Mouse (Mus musculus) layer of hippocampus, postnatal 25 days (tissue): Measurements from ENCODE around the gene Inpp5b. TPM values are rescaled to one million over a fixed set of nuclear protein-coding genes. Genes with fewer than 3 reads are reported as not detected.
A peak's percentile ranks its signal among the peaks of the same experiment; 100 is the strongest.

Source experiments
- DNase-seq, 2 experiments: peaks; one replicate each; pipeline ENCODE4 v3.0.0; 2022; ENCODE audit warnings: mixed read lengths in 2 of 2, low spot score in 1 of 2; ENCODE audit errors: extremely low spot score in 1 of 2
- total RNA-seq, 2 experiments: library from RNA; stranded (reverse); gene quantifications; 2 replicates each; pipeline ENCODE4 v1.2.3; 2021

Inpp5b gene
- total RNA-seq, 2 experiments from 2014 or later: 34.6 to 51.5 TPM

DNA sequence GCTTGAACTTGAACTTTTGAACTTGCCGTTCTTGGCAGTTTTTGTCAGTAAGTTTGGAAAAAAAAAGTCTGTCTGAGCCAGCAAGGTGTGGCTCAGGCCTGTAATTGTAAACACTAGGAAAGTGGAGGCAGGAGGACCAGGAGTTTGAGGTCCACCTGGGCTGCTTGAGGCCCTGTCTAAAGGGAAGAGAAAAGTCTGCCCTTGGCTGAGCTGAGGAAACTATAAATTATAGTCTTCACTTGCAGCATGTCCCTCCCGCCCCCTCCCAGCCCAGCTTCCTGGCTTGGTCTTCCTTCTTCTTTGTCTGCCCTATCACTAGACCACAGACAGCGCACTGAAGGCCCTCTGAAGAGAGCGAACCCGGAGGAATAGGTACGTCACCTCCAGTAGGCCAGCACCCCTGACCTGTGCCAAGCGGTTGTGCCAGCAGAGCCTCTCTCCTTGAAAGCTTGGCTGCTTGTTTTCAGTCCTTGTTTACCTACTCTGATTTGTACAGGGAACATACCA, 17.7 kb downstream of the Inpp5b start:
- no peak for DNase-seq

- no peak for DNase-seq
Measured at GRCm38 (mm10) chr4:124761201-124761600, 19.6 kb downstream of the Inpp5b start.

DNA sequence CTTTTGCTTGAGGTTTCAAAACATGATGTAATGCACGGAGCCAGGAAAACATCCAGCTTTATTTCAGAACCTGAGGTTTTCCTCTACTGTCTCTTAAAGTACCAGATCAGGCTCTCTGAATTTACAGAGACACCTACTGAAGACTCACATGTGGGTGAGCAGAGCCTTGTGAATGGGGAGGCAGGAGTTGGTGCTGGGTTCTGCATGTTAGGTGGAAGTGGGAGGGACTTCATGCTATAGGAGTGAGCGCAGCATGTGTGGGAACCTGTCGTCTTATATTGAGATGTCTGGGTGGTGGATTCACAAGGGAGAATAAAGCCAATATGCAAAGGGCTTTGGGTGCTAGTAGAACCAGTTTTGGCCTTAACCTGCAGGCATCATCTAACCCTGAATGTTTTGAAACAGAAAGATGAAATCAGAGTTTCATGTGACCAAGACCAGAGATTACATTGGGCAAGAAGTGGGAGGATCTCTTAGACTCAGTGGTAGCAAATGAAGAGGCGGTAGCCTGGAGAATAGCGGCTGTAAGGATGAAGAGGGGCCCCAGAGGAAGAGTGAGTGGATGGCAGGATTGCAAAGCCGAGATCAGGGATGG, 21.3 kb downstream of the Inpp5b start:
- no peak for DNase-seq

GRCm38 (mm10) chr4:124765802-124766565, 24.3 kb downstream of the Inpp5b start:
- no peak for DNase-seq

GRCm38 (mm10) chr4:124766566-124766940, 24.9 kb downstream of the Inpp5b start:
- DNase-seq: no peak

- DNase-seq: no peak
Measured at GRCm38 (mm10) chr4:124768963-124769591, 27.4 kb downstream of the Inpp5b start.

- no peak for DNase-seq
Measured at GRCm38 (mm10) chr4:124770624-124771023, 29.0 kb downstream of the Inpp5b start.

DNA sequence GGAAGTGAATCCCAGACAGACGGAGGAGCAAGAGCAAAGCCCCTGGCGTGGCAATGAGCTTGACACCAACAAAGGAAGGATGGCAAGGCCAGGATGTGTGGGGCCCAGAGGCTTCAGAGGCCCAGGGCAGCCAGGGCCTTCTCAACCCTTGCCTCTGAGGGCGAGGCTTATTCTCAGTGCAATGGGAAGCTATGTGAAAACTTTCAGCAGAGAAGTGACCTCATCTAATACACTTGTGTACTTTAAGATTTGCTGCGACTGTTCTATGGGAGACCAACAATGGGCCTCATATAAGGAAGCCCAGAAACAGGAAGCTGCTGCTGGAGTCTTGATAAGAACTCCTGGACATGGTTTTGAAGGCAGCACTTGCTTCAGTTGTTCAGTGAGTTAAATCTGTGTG, 30.5 kb downstream of the Inpp5b start:
- DNase-seq: no peak

- no peak for DNase-seq
Measured at GRCm38 (mm10) chr4:124773449-124773848, 31.8 kb downstream of the Inpp5b start.

DNA sequence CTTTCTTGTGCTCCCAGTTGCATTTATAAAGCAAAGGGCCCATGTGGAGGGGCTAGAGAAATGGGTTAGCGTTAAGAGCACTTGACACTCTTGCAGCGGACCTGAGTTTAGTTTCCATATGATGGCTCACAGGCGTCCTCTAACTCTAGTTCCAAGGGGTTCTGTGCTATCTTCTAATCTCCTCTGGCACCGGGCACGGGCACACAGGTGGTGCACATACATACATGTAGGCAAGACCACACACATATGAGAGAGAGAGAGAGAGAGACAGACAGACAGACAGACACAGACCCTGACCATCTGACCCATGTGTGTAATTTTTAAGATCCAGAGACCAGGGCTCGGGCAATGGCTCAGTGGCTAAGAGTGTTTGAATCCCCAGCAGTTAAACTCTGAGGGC, 32.3 kb downstream of the Inpp5b start:
- no peak for DNase-seq

GRCm38 (mm10) chr4:124774429-124774828, 32.8 kb downstream of the Inpp5b start:
- no peak for DNase-seq

- DNase-seq: no peak
Measured at GRCm38 (mm10) chr4:124781361-124781760, 39.7 kb downstream of the Inpp5b start.

DNA sequence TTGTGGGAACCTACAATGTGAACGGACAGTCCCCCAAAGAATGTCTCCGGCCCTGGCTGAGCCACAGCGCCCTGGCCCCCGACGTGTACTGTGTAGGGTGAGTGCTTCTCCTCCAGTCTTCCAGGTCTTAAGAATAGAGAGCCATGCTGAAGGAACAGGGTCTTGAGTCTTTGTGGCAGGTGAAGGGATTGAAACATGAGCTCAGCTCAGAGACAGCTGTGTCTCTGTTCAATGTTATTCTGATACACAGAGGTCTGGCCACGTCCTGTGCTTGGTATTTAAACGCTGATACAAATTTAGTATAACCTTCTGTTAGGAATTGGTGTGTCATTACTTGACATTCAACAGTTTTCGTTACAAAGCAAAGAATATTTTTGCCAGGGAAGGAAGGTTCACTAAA, 40.7 kb downstream of the Inpp5b start:
- no peak for DNase-seq

DNA sequence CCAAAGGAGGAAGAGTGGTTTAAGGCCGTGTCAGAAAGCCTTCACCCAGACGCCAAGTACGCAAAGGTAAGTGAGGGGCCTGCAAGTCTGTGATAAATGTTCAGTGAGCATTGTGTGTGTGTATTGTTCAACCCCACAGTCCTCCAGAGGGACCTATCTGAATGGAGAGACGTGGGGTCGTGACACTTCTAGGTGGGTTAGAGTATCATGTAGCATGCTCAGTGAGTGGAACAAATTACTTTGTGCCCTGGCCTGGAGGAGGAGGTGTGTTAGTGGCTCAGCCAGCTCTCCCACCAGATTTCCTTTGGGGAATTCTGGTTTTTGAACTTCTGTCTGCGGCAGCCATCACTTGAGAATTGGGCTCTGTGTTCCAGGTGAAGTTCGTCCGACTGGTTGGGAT, 42.3 kb downstream of the Inpp5b start:
- no peak for DNase-seq

DNA sequence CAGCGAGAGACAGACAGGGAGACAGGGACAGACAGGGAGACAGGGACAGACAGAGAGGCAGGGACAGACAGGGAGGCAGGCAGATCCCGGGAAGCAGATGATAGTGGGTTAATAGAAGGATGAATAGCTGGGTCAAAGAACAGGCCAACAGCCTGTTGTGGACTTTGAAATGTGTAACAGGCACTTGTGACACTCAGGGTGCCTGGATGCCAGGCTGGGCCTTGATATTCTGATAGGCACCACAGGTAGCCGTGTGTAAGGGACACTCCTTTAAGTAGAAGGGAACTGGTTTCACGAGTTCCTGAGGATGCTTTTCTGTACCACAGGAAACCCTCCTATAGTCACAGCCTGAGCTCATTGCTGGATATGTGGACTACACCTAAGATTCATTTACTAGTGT, 48.4 kb downstream of the Inpp5b start:
- no peak for DNase-seq

DNA sequence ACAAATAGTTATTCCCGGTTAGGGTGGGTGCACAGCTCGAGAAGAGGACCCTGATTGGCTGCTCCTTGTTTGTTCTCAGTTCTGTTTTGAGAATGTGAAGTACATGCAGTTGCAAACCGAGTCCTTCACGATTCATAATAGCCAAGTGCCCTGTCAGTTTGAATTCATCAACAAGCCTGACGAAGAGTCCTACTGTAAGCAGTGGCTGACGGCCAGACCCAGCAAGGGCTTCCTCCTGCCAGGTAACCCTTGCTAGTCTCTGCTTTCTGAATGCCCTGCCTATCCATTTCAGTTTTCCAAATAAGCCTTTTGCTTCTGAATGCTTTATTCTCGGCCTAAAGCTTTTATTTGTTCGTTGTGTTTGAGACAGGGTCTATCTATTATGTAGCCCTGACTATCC, 50.5 kb downstream of the Inpp5b start:
- no peak for DNase-seq

- no peak for DNase-seq
Measured at GRCm38 (mm10) chr4:124796141-124796540, 54.5 kb downstream of the Inpp5b start.

- no peak for DNase-seq
Measured at GRCm38 (mm10) chr4:124796913-124797312, 55.3 kb downstream of the Inpp5b start.

DNA sequence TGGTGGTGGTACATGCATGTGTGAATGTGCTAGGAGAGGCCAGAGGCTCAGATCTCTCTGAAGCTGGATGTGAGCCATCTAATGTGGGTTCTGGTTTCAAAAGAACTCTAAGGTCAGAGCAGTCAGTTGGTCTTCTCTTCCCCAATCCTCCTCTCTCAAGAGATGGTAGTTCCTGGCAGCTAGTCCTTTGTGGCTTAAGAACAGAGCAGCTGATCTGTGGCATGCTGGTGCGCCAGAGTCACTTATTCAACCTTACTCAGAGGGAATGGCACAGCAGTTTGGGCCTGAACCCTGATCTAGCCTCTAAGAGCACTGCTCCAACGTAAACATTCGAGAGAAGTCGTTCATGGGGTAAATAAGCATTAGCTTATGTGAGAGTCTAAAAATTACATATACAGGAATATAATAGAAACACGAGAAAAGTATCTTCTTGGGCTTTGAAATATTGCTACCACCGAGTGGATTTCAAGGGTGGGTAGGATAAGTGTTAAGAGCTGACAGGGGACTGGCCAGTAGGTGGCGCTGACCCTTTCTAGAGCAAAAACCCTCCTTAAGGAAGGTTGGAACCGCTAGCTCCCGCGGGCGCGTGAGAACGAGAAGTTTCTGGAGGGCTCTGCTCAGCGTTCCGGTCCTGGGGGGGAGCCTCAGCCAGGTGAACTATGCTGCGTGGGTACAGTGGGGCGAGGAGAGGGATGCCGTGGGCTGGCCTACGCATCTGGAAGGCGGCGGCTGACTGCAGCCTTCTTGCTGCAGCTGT, 60.1 kb downstream of the Inpp5b start, which contains the start of gene Mtf1:
TSS of gene Mtf1 (plus strand) at position 553 of the 757 bp plus-strand sequence.
- peak; percentile 77 to 95 for DNase-seq

GRCm38 (mm10) chr4:124802309-124803260, 60.9 kb downstream of the Inpp5b start:
- peak; percentile 87 to 95 for DNase-seq
